Mouse (Mus musculus) limb, embryonic 11.5 days (tissue): ENCODE data around the gene Zfp106. TPM values are rescaled to one million over a fixed set of nuclear protein-coding genes. Genes with fewer than 3 reads are reported as not detected.
"Not testable (repeated sequence)": the region's sequence is repeated elsewhere in the genome, so short reads cannot be mapped to it uniquely, and the experiment has no call there.

ENCODE experiments used
- ATAC-seq: fragments of 200-750 bp; cut with Nextera tagmentation; 2 replicates; pipeline ENCODE4 v1.8.0; 2017; ENCODE audit warnings: low read depth; ENCODE audit not compliant: insufficient number of reproducible peaks, low FRiP score, low TSS enrichment
- DNase-seq: peaks from one replicate; pipeline ENCODE4 v3.0.0-alpha.2; 2015; ENCODE audit warnings: low spot score
- H3K27ac ChIP-seq: fragments of 300-500 bp; sonication (generic); replicated peaks from 2 replicates; pipeline ENCODE4 v1.5.1; 2014; ENCODE audit warnings: low read depth, mild to moderate bottlenecking, low read length
- H3K27me3 ChIP-seq: fragments of 300-500 bp; sonication (generic); 2 replicates; pipeline ENCODE4 v1.6.1; 2014; ENCODE audit warnings: mild to moderate bottlenecking, low read length, mixed read lengths; ENCODE audit not compliant: control insufficient read depth, insufficient read depth
- H3K36me3 ChIP-seq: fragments of 300-500 bp; sonication (generic); 2 replicates; pipeline ENCODE4 v1.6.1; 2014; ENCODE audit warnings: mild to moderate bottlenecking, low read length, moderate library complexity, mixed read lengths; ENCODE audit not compliant: control insufficient read depth, insufficient read depth
- H3K4me1 ChIP-seq: fragments of 300-500 bp; sonication (generic); 2 replicates; pipeline ENCODE4 v1.6.1; 2014; ENCODE audit warnings: low read length, mixed read lengths; ENCODE audit not compliant: control insufficient read depth, insufficient read depth
- H3K4me2 ChIP-seq: fragments of 300-500 bp; sonication (generic); 2 replicates; pipeline ENCODE4 v1.6.1; 2014; ENCODE audit warnings: low read depth, mild to moderate bottlenecking, moderate library complexity; ENCODE audit not compliant: severe bottlenecking
- H3K4me3 ChIP-seq: fragments of 300-500 bp; sonication (generic); 2 replicates; pipeline ENCODE4 v1.5.1; 2014; ENCODE audit warnings: low read depth, low read length
- H3K9ac ChIP-seq: fragments of 300-500 bp; sonication (generic); 2 replicates; pipeline ENCODE4 v1.6.1; 2014; ENCODE audit warnings: mild to moderate bottlenecking, low read length
- H3K9me3 ChIP-seq: fragments of 300-500 bp; sonication (generic); 2 replicates; pipeline ENCODE4 v1.6.1; 2016; ENCODE audit warnings: low read length; ENCODE audit not compliant: control insufficient read depth
- WGBS: fragments of 180-500 bp; shearing (Covaris S2); extraction: QIAGEN DNeasy Blood & Tissue Kit; methylation state at CpG from one replicate; pipeline ENCODE4 v1.1.7; 2014; 5-methylcytosine and 5-hydroxymethylcytosine counted together
- polyA plus RNA-seq: library from polyadenylated mRNA; unstranded; fragments of >200 nt; fragmentation: Nextera tagmentation; extraction: Ambion mirVana; gene quantifications from 2 replicates; pipeline ENCODE4 v1.2.1, GENCODE M21; 2014

Zfp106 gene
- polyA plus RNA-seq, 1 experiment from 2014 or later = 66.1 TPM

DNA sequence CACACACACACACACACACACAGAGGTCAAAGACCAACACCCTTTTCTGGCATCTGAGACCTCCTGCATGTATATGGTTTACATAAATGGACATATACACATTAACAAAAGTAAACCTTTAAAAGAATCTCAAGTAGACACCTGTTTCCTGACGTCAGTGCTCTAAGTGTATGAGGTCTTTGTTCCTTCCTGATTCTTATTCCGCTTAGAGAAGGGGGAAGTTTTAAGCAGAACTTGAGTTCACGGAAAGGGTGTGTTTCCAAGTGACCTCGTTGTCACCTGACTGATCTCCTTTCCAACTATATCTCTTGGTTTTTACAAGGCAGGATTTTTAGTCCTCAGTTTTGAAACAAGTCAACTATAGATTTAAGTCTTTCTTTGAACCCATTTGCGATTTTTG, 14.6 kb upstream of the Zfp106 start:
- no peaks in the 10 kb centered on the region for H3K36me3 ChIP-seq
- peaks cover 7% of the 10 kb centered on the region; the same call in 1 of the 2 replicates for H3K4me1 ChIP-seq
- 85% methylated on average over 5 of the region's 5 CpGs for WGBS
- DNase-seq (no peak), ATAC-seq (no peak)
- H3K4me2 ChIP-seq = no peak overlapping the region
- H3K4me3 ChIP-seq = no peak overlapping the region
- no peak overlapping the region for H3K27ac ChIP-seq
- no peaks in the 10 kb centered on the region for H3K9me3 ChIP-seq
- H3K27me3 ChIP-seq = no peaks in the 10 kb centered on the region
- H3K9ac ChIP-seq = no peak overlapping the region

DNA sequence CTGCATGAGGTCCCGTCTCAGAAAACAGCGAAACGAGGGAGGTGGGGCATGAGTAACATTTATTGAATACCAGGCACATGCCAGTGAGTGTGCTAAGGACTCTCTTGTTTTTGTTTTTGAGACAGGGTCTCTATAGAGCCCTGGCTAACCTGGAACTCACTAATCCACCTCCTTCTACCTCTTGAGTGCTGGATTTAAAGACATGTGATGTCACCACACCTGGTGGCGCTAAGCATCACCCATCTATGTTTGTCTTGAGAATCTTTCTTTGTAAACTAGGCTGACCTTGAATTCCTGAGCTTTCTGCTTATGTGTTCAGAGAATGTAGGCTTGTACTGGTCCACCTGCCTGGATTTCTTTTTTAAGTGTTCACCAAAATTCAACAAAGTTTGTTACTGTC, 14.2 kb upstream of the Zfp106 start:
- Histone ChIP-seq H3K9me3 (no peaks in the 10 kb centered on the region), H3K27ac (no peak overlapping the region), H3K9ac (no peak overlapping the region), H3K36me3 (no peaks in the 10 kb centered on the region), H3K4me2 (no peak overlapping the region), H3K4me3 (no peak overlapping the region), H3K4me1 (peaks cover 7% of the 10 kb centered on the region; the same call in 1 of the 2 replicates), H3K27me3 (no peaks in the 10 kb centered on the region)
- DNase-seq = no peak
- 77% methylated on average over 4 of the region's 4 CpGs for WGBS
- ATAC-seq = no peak

DNA sequence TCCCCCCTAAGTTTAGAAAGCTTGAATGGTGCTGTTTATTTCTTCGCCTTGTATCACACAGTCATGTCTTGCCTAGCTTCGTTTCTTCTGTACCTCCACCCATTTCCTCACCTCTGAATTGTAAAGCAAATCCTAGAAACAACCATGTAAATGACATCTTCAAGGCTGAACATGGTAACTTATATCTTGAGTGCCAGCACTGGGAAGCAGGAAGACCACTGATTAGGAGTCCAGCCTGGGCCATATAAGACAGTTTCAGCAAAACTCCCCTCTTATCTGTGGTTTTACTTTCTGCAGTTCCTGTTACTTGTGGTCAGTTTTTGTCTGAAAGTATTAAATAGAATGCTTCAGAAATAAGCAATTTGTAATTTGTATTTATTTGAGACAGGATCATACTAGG, 12.3 kb upstream of the Zfp106 start:
- no peak overlapping the region for H3K4me2 ChIP-seq
- H3K27me3 ChIP-seq = no peaks in the 10 kb centered on the region
- H3K9me3 ChIP-seq = no peaks in the 10 kb centered on the region
- ATAC-seq (no peak), DNase-seq (no peak)
- H3K36me3 ChIP-seq = no peaks in the 10 kb centered on the region
- H3K4me1 ChIP-seq = peaks cover 7% of the 10 kb centered on the region; the same call in 1 of the 2 replicates
- WGBS = 91% methylated on average over 2 of the region's 2 CpGs
- no peak overlapping the region for H3K27ac ChIP-seq
- no peak overlapping the region for H3K9ac ChIP-seq
- no peak overlapping the region for H3K4me3 ChIP-seq

DNA sequence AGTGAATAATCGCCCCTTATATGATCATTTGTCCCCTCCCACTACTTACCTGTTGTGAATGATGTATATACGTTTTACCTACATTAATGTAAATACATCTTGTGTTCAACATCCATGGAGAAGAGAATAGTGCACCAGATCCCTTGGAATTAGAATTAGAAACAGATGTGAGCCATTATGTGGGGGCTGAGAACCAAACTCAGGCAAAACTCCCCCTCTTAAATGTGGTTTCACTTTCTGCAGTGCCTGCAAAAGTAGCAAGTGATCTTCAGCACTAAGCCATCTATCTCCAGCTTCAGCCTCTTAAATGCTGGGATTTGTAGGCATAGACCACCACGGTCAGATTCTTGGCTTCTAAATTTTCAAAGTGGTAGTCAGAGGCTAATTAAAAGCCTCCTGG, 11.5 kb upstream of the Zfp106 start:
- no peak overlapping the region for H3K4me2 ChIP-seq
- H3K9ac ChIP-seq = no peak overlapping the region
- no peak overlapping the region for H3K27ac ChIP-seq
- 46% methylated on average over 3 of the region's 3 CpGs for WGBS
- H3K9me3 ChIP-seq = no peaks in the 10 kb centered on the region
- no peaks in the 10 kb centered on the region for H3K36me3 ChIP-seq
- H3K27me3 ChIP-seq = no peaks in the 10 kb centered on the region
- DNase-seq (peak; percentile 22), ATAC-seq (no peak)
- H3K4me1 ChIP-seq = peaks cover 7% of the 10 kb centered on the region; the same call in 1 of the 2 replicates
- H3K4me3 ChIP-seq = no peak overlapping the region

DNA sequence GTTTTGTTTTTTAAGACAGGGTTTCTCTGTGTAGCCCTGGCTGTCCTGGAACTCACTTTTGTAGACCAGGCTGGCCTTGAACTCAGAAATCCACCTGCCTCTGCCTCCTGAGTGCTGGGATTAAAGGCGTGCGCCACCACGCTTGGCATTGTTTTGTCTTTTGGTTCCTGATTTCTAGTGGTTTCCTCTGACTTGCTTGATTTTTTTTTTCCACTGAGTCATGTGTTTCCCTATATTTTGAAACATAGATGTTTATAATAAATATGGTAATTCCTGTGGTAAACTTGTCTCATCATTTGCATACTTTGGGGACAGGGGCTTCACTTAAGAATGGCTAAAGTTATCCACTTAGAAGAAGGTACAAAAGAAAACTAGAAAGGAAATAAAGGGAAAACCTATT, 8.5 kb upstream of the Zfp106 start:
- not testable (repeated sequence) for H3K4me2 ChIP-seq, H3K9ac ChIP-seq, H3K36me3 ChIP-seq, H3K27me3 ChIP-seq, H3K4me1 ChIP-seq, H3K27ac ChIP-seq, H3K9me3 ChIP-seq, ATAC-seq, H3K4me3 ChIP-seq, DNase-seq
- WGBS = 99% methylated on average over 3 of the region's 3 CpGs

DNA sequence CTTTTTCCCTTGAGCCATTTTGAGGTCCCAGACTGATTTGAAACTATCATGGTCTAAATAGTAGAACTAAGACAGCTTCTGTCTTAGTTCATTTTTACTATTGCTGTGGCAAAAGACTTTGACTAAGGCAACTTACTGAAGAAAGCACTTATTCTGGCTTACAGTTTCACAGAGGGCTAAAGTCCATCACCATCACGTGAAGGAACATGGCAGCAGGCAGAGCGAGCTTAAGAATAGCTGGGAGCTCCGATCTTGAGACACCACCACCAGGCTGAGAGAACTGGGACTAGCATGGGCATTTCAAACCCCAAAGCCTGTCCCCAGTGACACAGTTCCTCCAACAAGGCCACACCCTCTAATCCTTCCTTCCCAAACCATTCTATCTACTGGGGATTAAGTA, 7.4 kb upstream of the Zfp106 start:
- Histone ChIP-seq H3K36me3 (no peaks in the 10 kb centered on the region), H3K4me1 (peaks cover 4% of the 10 kb centered on the region; the same call in 1 of the 2 replicates), H3K4me2 (no peak overlapping the region), H3K9ac (no peak overlapping the region), H3K27ac (no peak overlapping the region), H3K9me3 (no peaks in the 10 kb centered on the region), H3K27me3 (no peaks in the 10 kb centered on the region), H3K4me3 (no peak overlapping the region)
- WGBS = 96% methylated on average over 3 of the region's 3 CpGs
- DNase-seq (no peak), ATAC-seq (no peak)

DNA sequence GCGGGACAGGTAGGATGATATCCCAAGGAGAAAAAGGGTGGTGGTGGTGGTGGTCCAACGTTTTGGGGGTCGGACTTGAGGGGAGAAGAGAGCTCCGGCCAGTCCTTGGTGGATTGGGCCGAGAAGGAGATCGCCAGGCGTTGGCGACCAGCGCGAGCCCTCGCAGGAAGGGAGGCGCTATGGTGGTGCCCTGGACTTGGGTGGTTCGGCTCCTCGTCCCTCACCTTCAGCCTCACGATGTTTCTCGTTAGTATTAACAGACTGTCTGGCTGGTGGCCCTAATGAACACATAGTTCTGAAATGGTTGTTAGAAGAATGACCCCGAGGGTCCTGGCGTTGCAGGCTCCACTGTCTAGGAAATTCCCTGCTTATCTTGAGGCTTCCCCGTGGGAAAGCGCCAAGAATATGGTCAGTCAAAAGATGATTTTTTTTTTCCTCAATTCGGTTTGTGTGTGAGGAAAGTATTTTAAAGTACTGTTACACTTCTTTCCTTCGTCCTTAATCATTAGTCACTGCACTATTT, 4.2 kb upstream of the Zfp106 start:
- Histone ChIP-seq H3K27me3 (no peaks in the 10 kb centered on the region), H3K4me2 (peak overlapping the region; percentile 68), H3K9me3 (no peaks in the 10 kb centered on the region), H3K27ac (peak overlapping the region; percentile 31; the same call in 1 of the 2 replicates), H3K36me3 (no peaks in the 10 kb centered on the region), H3K4me3 (peak overlapping the region; percentile 71), H3K9ac (peak overlapping the region; percentile 74), H3K4me1 (no peaks in the 10 kb centered on the region)
- under 1% methylated on average over 22 of the region's 22 CpGs for WGBS
- DNase-seq = no peak
- ATAC-seq = peak; percentile 77; the same call in 1 of the 2 replicates

DNA sequence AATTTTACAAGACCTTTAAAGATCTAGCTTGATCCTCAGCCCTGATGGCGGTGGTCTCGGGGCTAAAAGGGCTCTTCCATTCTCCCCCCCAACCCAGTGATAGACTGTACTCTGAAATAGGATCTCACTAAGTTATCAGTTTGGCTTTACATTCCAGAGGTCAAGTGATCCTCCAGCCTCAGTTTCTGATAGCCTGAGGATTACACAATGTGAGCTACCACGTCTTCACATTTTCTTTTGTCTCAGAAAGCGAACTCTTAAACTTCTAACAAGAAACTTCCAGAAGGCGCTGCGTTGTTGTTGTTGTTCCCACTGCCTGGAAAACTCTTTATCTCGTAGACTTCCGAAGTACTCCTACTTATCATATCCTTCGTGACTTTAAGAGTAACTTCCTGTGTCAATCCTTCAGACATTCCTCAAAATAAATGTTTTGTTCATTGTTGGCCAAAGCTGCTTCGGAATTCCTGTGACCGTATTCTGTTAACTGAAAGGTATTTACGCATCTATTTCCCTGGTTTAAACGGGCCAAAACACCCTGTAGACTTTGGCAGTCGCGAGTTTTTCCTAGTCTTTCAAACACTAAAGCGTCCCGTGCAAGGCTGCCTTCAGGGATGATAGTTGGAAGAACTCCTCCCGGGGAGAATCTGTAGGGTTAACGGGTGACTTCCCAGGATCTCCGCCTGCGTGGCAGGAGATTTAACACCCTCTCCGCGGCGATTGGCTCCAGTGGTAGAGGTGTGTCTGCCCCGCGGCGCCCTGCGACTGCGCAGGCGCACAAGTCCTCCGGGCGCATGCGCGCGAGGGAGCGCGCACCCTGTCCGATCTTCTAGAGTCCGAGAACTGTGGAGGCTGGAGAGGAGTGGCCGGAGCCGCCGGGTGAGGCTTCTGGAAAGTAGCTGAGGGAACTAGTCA, 3.5 kb upstream of the Zfp106 start, which contains the start of gene Snap23:
TSS of gene Snap23 (plus strand) at position 786 of the 912 bp plus-strand sequence.
- DNase-seq (peak; percentile 96), ATAC-seq (peak; percentile 90)
- Histone ChIP-seq H3K4me1 (no peaks in the 10 kb centered on the region), H3K36me3 (no peaks in the 10 kb centered on the region), H3K9ac (peak within 1 kb of the TSS; percentile 74), H3K27me3 (no peaks in the 10 kb centered on the region), H3K4me3 (peak within 1 kb of the TSS; percentile 71), H3K4me2 (peak within 1 kb of the TSS; percentile 68), H3K27ac (peak within 1 kb of the TSS; percentile 38; the same call in 1 of the 2 replicates), H3K9me3 (no peaks in the 10 kb centered on the region)
- 2% methylated on average over 42 of the region's 42 CpGs for WGBS
